Mouse (Mus musculus): ENCODE data around the gene Vmn1r72.
"Not testable (repeated sequence)": the region's sequence is repeated elsewhere in the genome, so short reads cannot be mapped to it uniquely, and the experiment has no call there.

The Vmn1r72 gene

DNA sequence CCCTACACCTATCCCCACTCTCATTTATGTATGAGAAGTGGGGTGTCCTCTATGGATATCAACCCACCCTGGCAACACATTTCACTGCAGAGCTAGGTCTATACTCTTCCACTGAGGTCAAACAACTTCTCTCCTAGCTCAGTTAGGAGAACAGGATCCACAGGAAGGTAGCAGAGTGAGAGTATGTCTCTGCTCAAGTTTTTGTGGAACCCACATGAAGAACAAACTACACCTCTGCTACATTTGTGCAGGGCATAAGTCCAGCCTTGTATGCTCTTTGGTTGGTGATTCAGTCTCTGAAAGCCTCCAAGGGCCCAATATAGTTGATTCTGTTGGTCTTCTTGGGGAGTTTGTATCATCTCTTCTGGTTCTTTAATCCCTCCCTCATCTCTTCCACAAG is at the start of gene Vmn1r72:
Gene Vmn1r72 (minus strand): TSS at position 101 of the 400 bp plus-strand sequence.
- in situ Hi-C loops (cut with MboI, MseI) = not testable (repeated sequence)

GRCm38 (mm10) chr7:11617082-11617481 is 62.9 kb downstream of the Vmn1r72 start:
- in situ Hi-C loops (cut with MboI, MseI) = not testable (repeated sequence)

Data from regulatory T cell (primary cell).